Mouse (Mus musculus) G1E (cell line): Measurements from ENCODE around the gene H2al1i.
"Not testable (repeated sequence)": the region's sequence is repeated elsewhere in the genome, so short reads cannot be mapped to it uniquely, and the experiment has no call there.

Source experiments
- CTCF ChIP-seq: IDR thresholded peaks from 2 replicates; pipeline ENCODE4 v1.5.1; 2012; ENCODE audit warnings: low read depth, low read length, inconsistent platforms, mixed read lengths
- GATA1 ChIP-seq: IDR thresholded peaks from 2 replicates; pipeline ENCODE4 v1.6.1; 2012; ENCODE audit warnings: borderline replicate concordance, low read length, inconsistent platforms, mixed read lengths
- POLR2AphosphoS5 ChIP-seq: IDR thresholded peaks from 2 replicates; pipeline ENCODE4 v1.6.1; 2012; ENCODE audit warnings: low read depth, low read length, inconsistent platforms; ENCODE audit not compliant: insufficient replicate concordance
- TAL1 ChIP-seq: conservative IDR thresholded peaks from 2 replicates; pipeline ENCODE4 v1.6.1; 2012; ENCODE audit warnings: low read depth, low read length, inconsistent platforms, mixed read lengths

GRCm38 (mm10) chrX:11302132-11302531 lies 22.3 kb upstream of the H2al1i start, which contains the start of gene H2al1b:
- not testable (repeated sequence) for TF ChIP-seq CTCF, TAL1, GATA1, POLR2AphosphoS5
